Mouse (Mus musculus) olfactory bulb, adult 2 months (tissue): ENCODE measurements around the gene Rfx2.

Source experiments
- CTCF ChIP-seq: fragments of 200-500 bp; IDR thresholded peaks from 2 replicates; pipeline ENCODE4 v1.5.1; 2012; ENCODE audit warnings: low read depth, mild to moderate bottlenecking, low read length, moderate library complexity; ENCODE audit not compliant: insufficient read depth
- POLR2A ChIP-seq: fragments of 200-500 bp; IDR thresholded peaks from 2 replicates; pipeline ENCODE4 v1.6.1; 2012; ENCODE audit warnings: mild to moderate bottlenecking, low read depth, low read length, moderate library complexity; ENCODE audit not compliant: insufficient read depth

DNA sequence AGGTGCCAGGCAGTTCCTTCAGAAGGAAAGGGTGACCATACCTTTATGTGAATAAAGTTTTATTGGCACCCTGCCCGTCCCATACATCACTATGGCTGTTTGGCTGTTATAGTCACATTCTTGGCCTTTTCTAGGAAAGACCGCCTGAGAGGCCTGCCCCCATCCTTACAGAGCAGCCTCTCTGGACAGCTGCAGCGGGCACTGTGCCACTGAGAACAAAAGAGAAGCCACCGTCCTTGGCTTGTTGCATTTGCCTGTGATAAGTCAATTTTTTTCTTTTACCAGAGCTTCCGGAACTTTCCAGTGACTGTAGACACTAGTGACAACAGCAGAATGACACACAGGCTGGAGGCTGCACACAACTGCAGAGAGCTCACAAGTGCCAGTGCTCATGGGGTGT lies 25.9 kb downstream of the Rfx2 start:
- TF ChIP-seq POLR2A: no peak
- TF ChIP-seq CTCF: no peak
